Mouse (Mus musculus) effector memory CD4-positive, alpha-beta T cell, adult 7 months (primary cell): ENCODE measurements around the gene Myb. TPM values are rescaled to one million over a fixed set of nuclear protein-coding genes. Genes with fewer than 3 reads are reported as not detected.

Experiments used
- polyA plus RNA-seq: library from polyadenylated mRNA; unstranded; fragments of 100-300 nt; shearing (Covaris generic); gene quantifications from one replicate; pipeline ENCODE4 v1.2.1, GENCODE M21; 2017

Myb gene
- 34.1 TPM for polyA plus RNA-seq

DNA sequence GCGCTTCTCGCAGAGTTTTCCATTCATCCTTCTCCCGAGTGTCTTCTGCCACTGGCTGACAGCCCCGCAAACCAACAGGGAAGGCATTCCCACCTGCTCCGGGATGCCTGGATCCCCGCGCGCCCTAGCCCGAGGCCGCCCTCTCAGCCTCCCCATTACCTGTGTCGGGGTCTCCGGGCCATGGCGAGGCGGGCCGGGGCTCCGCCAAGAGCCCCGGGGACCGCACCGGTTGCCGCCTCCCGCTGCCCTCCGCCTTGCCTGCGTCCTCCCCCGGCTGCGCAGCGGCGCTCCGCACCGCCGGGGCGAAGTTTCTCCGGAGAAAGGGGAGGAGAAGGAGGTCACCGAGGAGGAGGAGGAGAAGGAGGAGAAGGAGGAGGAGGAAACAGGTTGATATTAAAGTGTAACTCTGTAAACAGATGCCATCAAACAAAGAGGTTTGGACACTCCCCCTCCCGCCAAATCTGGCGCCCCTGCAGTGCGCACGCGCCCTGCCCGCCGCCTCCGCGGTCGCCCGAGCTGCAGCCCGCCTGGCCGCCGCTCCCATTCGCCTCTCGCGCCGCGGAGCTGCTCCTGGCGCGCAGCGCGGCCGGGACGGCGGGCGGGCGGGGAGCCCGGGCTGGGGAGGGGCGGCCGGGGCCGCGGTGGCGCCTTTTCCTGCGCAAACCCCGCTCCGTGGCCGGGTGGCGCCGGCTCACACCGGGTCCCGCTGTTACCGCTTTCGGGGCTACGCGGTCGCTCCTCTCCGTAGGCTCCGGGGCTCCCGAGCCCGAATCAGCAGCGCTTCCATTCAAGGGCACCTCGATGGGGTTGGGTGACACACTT lies at the start of gene Myb:
TSS of gene Myb (minus strand) at position 448 of the 822 bp plus-strand sequence.

Other genes starting within 250 kb of the Myb start
- 15.4 TPM for gene Ahi1, start 208.4 kb downstream of the Myb start, polyA plus RNA-seq
- 142 TPM for gene Hbs1l, start 135.0 kb upstream of the Myb start, polyA plus RNA-seq
- gene Aldh8a1, start 216.3 kb upstream of the Myb start, polyA plus RNA-seq: 0.48 TPM